Mouse (Mus musculus): ENCODE results near the gene Icosl. TPM values are rescaled to one million over a fixed set of nuclear protein-coding genes. Genes with fewer than 3 reads are reported as not detected.

The Icosl gene
- polyA plus RNA-seq, 1 experiment from 2014 or later: 5.9 TPM

GRCm38 (mm10) chr10:78086444-78087061 lies 17.5 kb downstream of the Icosl start:
- 76% methylated on average over 10 of the region's 10 CpGs for WGBS
- Histone ChIP-seq H3K4me2 (ENCODE audit: low read depth, low read length) (no peak overlapping the region), H3K9ac (ENCODE audit: low read depth, low read length) (no peak overlapping the region), H3K4me3 (ENCODE audit: low read length) (no peak overlapping the region), H3K4me1 (ENCODE audit: control insufficient read depth, insufficient read depth, low read length) (peaks cover 10% of the 10 kb centered on the region; the same call in 1 of the 2 replicates), H3K27me3 (replicated peaks; ENCODE audit: control insufficient read depth, insufficient read depth, low read length) (no peaks in the 10 kb centered on the region), H3K27ac (ENCODE audit: low read length) (no peak overlapping the region), H3K36me3 (ENCODE audit: control insufficient read depth, insufficient read depth, low read length) (no peaks in the 10 kb centered on the region), H3K9me3 (ENCODE audit: control insufficient read depth, low read length) (no peaks in the 10 kb centered on the region)
- ATAC-seq: no peak

DNA sequence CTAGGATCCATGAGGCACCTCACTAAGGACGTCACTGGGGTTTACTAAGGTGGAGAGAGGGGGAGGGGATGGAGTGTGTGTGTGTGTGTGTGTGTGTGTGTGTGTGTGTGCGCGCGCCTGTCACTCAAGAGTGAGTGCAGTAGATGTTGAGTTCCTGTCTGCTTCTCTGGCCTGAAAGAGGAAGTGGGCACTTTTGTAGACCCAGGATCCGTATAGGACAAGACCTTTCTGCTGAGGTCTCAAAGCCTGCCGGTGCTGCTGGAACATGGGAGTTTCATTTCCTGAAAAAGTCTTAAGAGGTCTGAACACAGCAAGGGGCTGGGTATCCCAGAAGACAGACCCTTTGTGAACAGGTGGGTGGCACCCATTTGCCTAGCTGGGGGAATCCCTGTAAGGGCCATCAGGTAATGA lies 18.0 kb downstream of the Icosl start:
- Histone ChIP-seq H3K9ac (ENCODE audit: low read depth, low read length) (no peak overlapping the region), H3K27ac (ENCODE audit: low read length) (no peak overlapping the region), H3K4me1 (ENCODE audit: control insufficient read depth, insufficient read depth, low read length) (peaks cover 10% of the 10 kb centered on the region; the same call in 1 of the 2 replicates), H3K4me3 (ENCODE audit: low read length) (no peak overlapping the region), H3K27me3 (replicated peaks; ENCODE audit: control insufficient read depth, insufficient read depth, low read length) (no peaks in the 10 kb centered on the region), H3K9me3 (ENCODE audit: control insufficient read depth, low read length) (no peaks in the 10 kb centered on the region), H3K36me3 (ENCODE audit: control insufficient read depth, insufficient read depth, low read length) (no peaks in the 10 kb centered on the region), H3K4me2 (ENCODE audit: low read depth, low read length) (no peak overlapping the region)
- no peak for ATAC-seq
- 85% methylated on average over 6 of the region's 6 CpGs for WGBS

- ATAC-seq: peak; percentile 76
- H3K9me3 ChIP-seq (ENCODE audit: control insufficient read depth, low read length): no peaks in the 10 kb centered on the region
- H3K4me3 ChIP-seq (ENCODE audit: low read length): no peak overlapping the region
- H3K4me2 ChIP-seq (ENCODE audit: low read depth, low read length): no peak overlapping the region
- H3K4me1 ChIP-seq (ENCODE audit: control insufficient read depth, insufficient read depth, low read length): peaks cover 10% of the 10 kb centered on the region; the same call in 1 of the 2 replicates
- WGBS: 44% methylated on average over 6 of the region's 6 CpGs
- peak overlapping the region; percentile 18; the same call in 1 of the 2 replicates for H3K27ac ChIP-seq (ENCODE audit: low read length)
- no peaks in the 10 kb centered on the region for H3K27me3 ChIP-seq (replicated peaks; ENCODE audit: control insufficient read depth, insufficient read depth, low read length)
- H3K9ac ChIP-seq (ENCODE audit: low read depth, low read length): no peak overlapping the region
- H3K36me3 ChIP-seq (ENCODE audit: control insufficient read depth, insufficient read depth, low read length): no peaks in the 10 kb centered on the region
Measured at GRCm38 (mm10) chr10:78090246-78090645, 21.1 kb downstream of the Icosl start.

DNA sequence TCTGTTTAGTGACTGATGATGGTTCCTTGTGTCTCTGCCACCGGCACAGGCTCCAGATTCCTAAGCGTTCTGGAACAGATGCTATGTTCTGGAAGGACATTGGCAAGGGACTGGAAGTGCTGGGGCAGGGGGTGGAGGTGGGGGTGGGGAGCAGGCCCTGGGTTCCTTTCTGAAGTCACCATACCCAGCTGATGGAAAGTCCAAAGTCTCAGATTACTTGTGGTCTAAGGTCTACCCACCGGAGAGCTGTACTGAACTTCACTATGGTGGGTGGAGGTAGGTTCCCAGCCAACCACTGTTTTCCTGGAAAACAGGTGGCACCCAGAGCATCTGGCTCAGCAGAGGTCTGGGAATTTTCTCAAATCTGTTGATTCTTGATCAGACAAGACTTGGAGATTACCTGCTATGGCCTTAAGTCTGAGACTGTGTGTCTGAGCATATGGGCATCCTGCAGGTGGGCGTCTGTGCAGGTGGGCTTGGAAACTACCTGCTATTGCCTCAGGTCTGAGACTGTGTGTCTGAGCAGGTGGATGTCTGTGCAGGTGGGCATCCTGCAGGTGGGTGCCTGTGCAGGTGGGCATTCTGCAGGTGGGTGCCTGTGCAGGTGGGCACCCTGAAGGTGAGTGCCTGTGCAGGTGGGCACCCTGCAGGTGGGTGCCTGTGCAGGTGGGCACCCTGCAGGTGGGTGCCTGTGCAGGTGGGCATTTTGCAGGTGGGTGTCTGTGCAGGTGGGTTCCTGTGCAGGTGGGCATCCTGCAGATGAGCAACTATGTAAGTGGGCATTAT lies 21.8 kb downstream of the Icosl start:
- H3K9ac ChIP-seq (ENCODE audit: low read depth, low read length): no peak overlapping the region
- ATAC-seq: peak; percentile 63
- no peak overlapping the region for H3K4me2 ChIP-seq (ENCODE audit: low read depth, low read length)
- H3K4me1 ChIP-seq (ENCODE audit: control insufficient read depth, insufficient read depth, low read length): peaks cover 10% of the 10 kb centered on the region; the same call in 1 of the 2 replicates
- H3K36me3 ChIP-seq (ENCODE audit: control insufficient read depth, insufficient read depth, low read length): no peaks in the 10 kb centered on the region
- H3K27me3 ChIP-seq (replicated peaks; ENCODE audit: control insufficient read depth, insufficient read depth, low read length): no peaks in the 10 kb centered on the region
- H3K9me3 ChIP-seq (ENCODE audit: control insufficient read depth, low read length): no peaks in the 10 kb centered on the region
- 74% methylated on average over 4 of the region's 4 CpGs for WGBS
- peak overlapping the region; percentile 18; the same call in 1 of the 2 replicates for H3K27ac ChIP-seq (ENCODE audit: low read length)
- no peak overlapping the region for H3K4me3 ChIP-seq (ENCODE audit: low read length)

DNA sequence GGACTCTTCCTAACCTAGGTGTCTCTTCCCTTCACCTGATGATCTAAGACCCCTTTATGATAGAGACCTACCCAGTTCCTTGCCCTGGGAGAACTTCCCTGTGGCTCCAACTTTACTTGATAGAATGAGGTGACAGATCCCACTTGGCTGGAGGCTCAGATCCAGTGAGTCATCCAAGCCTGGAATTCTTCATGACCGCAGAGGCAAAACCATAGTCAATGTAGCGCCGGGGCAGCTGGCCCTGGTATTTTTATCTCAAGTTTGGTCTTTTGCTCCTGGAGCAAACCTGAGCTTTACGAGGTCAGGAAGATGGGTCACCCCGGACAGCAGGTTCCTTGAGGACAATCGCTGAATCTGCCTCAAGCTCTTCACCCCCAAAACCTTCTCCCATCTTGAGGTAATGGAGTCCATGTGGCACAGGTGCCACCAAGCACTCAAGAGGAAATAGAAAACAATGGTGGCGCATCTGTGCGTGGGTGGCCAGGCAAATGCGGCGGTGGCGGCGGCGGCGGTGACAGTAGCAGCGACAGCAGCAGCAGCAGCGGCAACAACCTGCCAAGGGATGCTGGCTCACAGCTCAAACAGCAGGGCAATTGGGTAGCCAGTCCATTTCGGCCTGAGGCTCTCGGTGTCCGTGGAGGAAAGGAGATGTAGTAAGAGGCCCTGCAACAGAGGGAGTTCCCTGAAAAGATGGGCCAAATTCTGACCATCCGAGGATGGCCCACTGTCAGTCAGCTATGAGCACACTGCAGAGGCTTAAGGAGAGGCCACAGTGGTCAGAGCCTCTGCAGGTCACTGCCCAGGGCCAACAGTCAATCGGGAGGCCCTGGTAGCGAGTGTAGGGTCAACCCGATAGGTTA lies 23.0 kb downstream of the Icosl start:
- WGBS: 86% methylated on average over 23 of the region's 23 CpGs
- no peak overlapping the region for H3K9ac ChIP-seq (ENCODE audit: low read depth, low read length)
- H3K27me3 ChIP-seq (replicated peaks; ENCODE audit: control insufficient read depth, insufficient read depth, low read length): no peaks in the 10 kb centered on the region
- no peak overlapping the region for H3K4me3 ChIP-seq (ENCODE audit: low read length)
- no peak for ATAC-seq
- peaks cover 10% of the 10 kb centered on the region; the same call in 1 of the 2 replicates for H3K4me1 ChIP-seq (ENCODE audit: control insufficient read depth, insufficient read depth, low read length)
- H3K4me2 ChIP-seq (ENCODE audit: low read depth, low read length): no peak overlapping the region
- H3K27ac ChIP-seq (ENCODE audit: low read length): no peak overlapping the region
- no peaks in the 10 kb centered on the region for H3K9me3 ChIP-seq (ENCODE audit: control insufficient read depth, low read length)
- no peaks in the 10 kb centered on the region for H3K36me3 ChIP-seq (ENCODE audit: control insufficient read depth, insufficient read depth, low read length)

GRCm38 (mm10) chr10:78092725-78093029 lies 23.6 kb downstream of the Icosl start:
- no peaks in the 10 kb centered on the region for H3K27me3 ChIP-seq (replicated peaks; ENCODE audit: control insufficient read depth, insufficient read depth, low read length)
- H3K9me3 ChIP-seq (ENCODE audit: control insufficient read depth, low read length): no peaks in the 10 kb centered on the region; the same call in 1 of the 2 replicates
- H3K4me2 ChIP-seq (ENCODE audit: low read depth, low read length): no peak overlapping the region
- ATAC-seq: no peak
- no peaks in the 10 kb centered on the region for H3K36me3 ChIP-seq (ENCODE audit: control insufficient read depth, insufficient read depth, low read length)
- no peak overlapping the region for H3K4me3 ChIP-seq (ENCODE audit: low read length)
- peaks cover 10% of the 10 kb centered on the region; the same call in 1 of the 2 replicates for H3K4me1 ChIP-seq (ENCODE audit: control insufficient read depth, insufficient read depth, low read length)
- 90% methylated on average over 13 of the region's 13 CpGs for WGBS
- H3K9ac ChIP-seq (ENCODE audit: low read depth, low read length): no peak overlapping the region
- no peak overlapping the region for H3K27ac ChIP-seq (ENCODE audit: low read length)

GRCm38 (mm10) chr10:78095221-78095620 lies 26.1 kb downstream of the Icosl start:
- no peak overlapping the region for H3K4me2 ChIP-seq (ENCODE audit: low read depth, low read length)
- H3K36me3 ChIP-seq (ENCODE audit: control insufficient read depth, insufficient read depth, low read length): no peaks in the 10 kb centered on the region
- no peak overlapping the region for H3K9ac ChIP-seq (ENCODE audit: low read depth, low read length)
- peaks cover 8% of the 10 kb centered on the region; the same call in 1 of the 2 replicates for H3K4me1 ChIP-seq (ENCODE audit: control insufficient read depth, insufficient read depth, low read length)
- H3K27ac ChIP-seq (ENCODE audit: low read length): no peak overlapping the region
- no peaks in the 10 kb centered on the region for H3K27me3 ChIP-seq (replicated peaks; ENCODE audit: control insufficient read depth, insufficient read depth, low read length)
- H3K4me3 ChIP-seq (ENCODE audit: low read length): no peak overlapping the region
- H3K9me3 ChIP-seq (ENCODE audit: control insufficient read depth, low read length): no peaks in the 10 kb centered on the region; the same call in 1 of the 2 replicates
- ATAC-seq: no peak

GRCm38 (mm10) chr10:78095954-78096931 lies 27.1 kb downstream of the Icosl start:
- no peak overlapping the region for H3K9ac ChIP-seq (ENCODE audit: low read depth, low read length)
- 83% methylated on average over 5 of the region's 5 CpGs for WGBS
- no peaks in the 10 kb centered on the region; the same call in 1 of the 2 replicates for H3K9me3 ChIP-seq (ENCODE audit: control insufficient read depth, low read length)
- H3K4me2 ChIP-seq (ENCODE audit: low read depth, low read length): no peak overlapping the region
- H3K27me3 ChIP-seq (replicated peaks; ENCODE audit: control insufficient read depth, insufficient read depth, low read length): no peaks in the 10 kb centered on the region
- H3K36me3 ChIP-seq (ENCODE audit: control insufficient read depth, insufficient read depth, low read length): no peaks in the 10 kb centered on the region
- no peak overlapping the region for H3K27ac ChIP-seq (ENCODE audit: low read length)
- no peak overlapping the region for H3K4me3 ChIP-seq (ENCODE audit: low read length)
- no peak for ATAC-seq
- H3K4me1 ChIP-seq (ENCODE audit: control insufficient read depth, insufficient read depth, low read length): 0 out of 2 replicates have a peak, but pooled peaks cover 2% of the 10 kb centered on the region

All from intestine, embryonic 16.5 days (tissue).